Mouse (Mus musculus): Measurements from ENCODE around the gene Plcb1.

Gene Plcb1

GRCm38 (mm10) chr2:134914091-134914550, 128.3 kb downstream of the Plcb1 start:
- DNase-seq (ENCODE audit: low read depth) = no peak

DNA sequence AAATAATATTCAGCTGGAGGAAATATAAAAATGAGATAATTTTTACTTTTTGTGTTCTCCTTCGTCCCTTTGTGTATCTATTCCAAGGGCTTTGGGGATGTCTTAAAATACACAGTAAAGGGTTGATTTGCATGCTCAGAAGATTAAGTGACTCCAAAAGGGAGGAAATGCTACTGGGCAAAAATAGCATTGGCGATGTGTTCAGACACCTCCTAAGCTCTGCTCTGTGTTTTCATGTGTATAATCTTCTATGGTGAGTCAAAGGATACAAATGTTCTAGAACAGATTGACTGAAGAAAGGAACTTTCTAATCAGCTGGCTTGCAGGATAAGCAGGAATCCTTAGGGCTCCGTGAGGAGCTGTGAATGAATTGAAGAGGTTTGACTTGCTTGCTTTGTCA, 129.2 kb downstream of the Plcb1 start:
- no peak for DNase-seq (ENCODE audit: low read depth)

GRCm38 (mm10) chr2:134920611-134921280, 134.9 kb downstream of the Plcb1 start:
- DNase-seq (ENCODE audit: low read depth) = no peak

DNA sequence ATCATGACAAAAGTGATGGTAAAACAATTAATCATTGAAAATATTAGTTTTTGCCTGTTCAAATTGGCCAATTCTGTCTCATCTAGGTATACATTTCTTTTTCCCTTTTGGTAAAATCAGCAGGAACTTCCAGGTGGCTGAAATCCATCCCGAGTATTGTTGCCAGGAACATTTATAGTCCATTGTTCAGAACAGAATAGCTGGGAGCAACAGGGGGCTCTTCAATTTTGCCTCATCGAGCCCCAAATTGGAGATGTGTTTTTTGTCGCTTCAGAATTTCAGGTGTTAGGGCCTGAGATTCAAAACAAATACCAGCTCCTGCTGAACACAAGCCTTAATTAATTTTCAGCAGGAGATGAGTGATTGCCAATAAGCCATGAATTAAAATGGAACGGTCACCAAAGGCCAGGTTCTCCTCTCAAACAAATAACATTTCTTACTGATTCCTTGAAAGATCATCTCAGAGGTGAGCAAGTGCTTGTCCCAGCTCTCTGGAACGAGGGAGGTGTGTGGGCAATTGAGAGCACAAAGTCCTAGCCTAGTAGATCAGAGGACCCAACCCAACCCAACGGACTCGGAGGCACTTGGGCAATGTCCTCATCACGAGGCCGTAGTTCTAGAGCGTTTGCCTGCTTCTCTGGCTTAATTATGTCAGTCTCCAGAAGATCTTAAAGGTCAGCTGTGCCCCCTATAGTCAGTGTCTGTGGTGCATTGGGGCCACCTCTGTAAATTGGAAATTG, 136.9 kb downstream of the Plcb1 start:
- DNase-seq (ENCODE audit: low read depth) = no peak

DNA sequence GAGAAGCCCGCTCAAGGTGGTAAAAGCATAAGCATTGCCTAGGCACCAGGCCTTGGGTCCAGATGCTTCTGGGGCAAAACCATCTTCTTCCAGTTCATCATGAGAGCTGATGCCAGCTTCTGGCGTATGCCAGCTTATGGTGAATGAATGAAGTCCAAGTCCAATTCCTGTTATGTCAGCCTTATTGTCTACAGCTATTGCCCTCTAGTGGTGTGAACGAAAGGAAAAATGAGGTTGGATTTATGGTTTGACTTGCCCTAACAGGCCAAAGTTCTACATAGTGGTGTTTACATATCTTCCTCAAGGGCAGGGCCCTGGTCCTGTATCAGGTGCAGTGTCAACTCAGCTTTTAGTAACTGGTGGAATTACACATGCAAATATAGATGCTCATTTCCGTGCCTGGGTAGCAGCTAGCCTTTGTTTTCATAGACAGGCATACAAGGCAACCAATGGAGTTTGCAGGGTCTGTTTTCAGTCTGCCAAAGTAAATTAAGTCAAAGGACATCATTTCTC, 138.3 kb downstream of the Plcb1 start:
- DNase-seq (ENCODE audit: low read depth) = no peak

DNA sequence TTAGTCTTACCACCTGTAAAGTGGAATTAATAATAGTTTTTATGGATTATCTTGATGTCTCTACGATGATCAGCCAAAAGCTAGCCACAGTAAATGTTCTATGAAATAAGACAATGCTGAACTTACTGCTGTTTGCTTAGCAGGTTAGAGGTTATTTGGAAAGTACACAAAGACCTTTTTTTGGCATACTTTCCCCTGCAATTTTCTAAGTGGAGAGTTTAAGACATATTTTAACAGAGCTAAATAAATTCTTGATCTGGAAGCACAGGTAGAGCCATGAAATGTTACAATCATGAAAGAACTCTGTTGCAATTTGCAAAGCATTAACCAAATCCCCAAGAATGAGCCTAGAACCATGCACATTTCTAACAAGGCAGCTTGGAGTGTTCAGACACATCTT, 140.4 kb downstream of the Plcb1 start:
- no peak for DNase-seq (ENCODE audit: low read depth)

GRCm38 (mm10) chr2:134927072-134927471, 141.2 kb downstream of the Plcb1 start:
- no peak for DNase-seq (ENCODE audit: low read depth)

GRCm38 (mm10) chr2:134929452-134929851, 143.6 kb downstream of the Plcb1 start:
- DNase-seq (ENCODE audit: low read depth) = no peak

GRCm38 (mm10) chr2:134930961-134931360, 145.1 kb downstream of the Plcb1 start:
- DNase-seq (ENCODE audit: low read depth) = no peak

DNA sequence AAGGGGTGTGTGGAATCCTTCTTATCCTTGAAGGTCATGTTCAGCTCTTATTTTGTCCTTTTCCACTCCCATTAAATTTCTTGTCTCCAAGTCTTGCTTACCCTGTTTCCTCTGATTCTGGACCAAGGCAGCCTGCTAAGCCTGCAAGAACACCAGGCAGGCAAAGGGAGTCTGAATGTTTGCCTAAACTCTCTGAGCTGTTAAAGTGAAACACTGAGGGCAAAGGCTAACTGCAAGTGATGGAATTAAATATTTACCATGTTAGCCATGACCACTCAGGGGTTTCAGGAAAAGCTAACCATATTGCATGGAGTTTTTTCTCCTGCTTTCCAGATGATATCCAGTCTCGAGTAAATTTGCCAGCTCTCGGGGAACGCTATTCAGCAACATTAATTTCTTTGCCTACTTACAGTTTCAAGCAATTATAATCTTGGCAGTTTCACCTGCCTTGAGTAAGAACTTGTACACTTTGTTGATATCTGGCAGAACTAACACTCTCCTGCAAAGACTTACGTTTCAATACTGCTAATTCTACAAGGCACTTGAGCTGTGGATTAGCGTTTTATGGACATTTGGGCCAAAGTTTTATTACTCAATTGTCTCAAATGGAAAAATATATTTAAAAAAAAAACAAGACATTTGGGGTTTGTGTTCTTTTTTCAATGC, 146.0 kb downstream of the Plcb1 start:
- DNase-seq (ENCODE audit: low read depth) = peak; percentile 14

- DNase-seq (ENCODE audit: low read depth) = no peak
Measured at GRCm38 (mm10) chr2:134935469-134935868, 149.6 kb downstream of the Plcb1 start.

DNA sequence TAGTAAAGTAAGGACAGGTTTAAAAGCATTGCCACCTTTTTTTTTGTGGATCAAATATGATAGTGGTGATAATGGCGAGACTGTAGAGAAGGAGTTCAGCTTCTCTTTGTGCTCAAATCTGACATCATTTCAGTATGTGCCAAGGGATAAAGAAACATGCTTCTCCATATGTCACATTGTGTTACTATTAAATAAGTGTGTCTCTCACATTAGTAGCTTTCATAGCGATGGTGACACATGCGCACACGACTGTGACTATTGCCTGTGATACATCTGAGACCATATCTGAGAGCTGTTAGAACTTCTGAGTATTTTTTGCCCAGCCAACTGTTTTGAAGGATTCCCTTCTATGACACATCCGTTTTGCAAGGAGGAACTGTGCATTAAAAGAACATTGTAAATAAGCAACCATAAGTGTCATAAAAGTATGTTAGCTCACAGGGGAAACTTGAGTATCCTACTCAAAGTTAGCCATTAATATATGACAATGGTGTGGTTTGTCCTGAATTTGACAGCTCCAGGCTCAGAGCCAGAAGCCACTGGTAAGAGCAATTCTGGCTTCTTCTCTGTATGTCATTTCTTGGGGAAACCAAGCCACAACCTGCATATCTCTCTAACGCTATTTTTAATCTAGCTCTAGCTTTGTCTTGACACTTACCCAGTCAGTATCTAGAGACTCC, 150.2 kb downstream of the Plcb1 start:
- DNase-seq (ENCODE audit: low read depth) = no peak

DNA sequence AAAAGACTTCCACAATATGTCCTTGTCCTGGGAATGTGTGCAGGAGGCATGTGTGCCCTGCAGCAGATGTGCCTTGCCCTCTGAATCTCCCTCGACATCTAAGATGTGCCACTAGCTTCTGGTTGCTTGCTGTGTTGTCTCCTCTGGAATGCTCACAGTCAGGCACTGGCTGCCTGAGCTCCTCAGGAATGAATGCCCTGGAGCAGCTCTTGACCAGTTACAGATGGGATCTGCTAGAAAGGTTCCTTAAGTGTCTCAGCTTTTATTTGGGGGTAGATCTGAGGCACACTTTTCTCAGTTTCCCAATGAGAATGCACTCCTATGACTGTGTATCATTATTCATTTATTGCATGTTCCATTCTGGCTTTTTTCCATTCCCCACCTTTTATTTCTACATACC, 151.8 kb downstream of the Plcb1 start:
- no peak for DNase-seq (ENCODE audit: low read depth)

GRCm38 (mm10) chr2:134942039-134942438, 156.2 kb downstream of the Plcb1 start:
- no peak for DNase-seq (ENCODE audit: low read depth)

DNA sequence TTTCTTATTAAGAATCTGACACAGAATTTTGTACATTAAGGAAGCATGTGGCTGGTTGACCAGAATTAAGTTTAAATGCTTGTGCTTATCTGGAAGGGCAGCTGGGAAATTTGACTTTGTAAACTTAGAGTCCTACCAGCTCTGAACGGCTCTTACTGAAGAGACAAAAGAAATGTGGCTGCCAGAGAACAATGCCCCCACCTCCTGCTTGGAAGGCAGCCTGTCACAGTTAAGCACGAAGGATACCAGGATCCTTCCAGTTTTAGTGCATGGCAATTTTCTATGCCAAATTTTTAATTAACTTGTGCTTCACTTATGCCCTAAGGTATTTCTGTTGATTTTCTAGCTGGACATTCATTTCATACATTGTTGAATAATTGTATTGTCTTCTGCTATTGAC, 157.1 kb downstream of the Plcb1 start:
- DNase-seq (ENCODE audit: low read depth) = no peak

GRCm38 (mm10) chr2:134946331-134946730, 160.5 kb downstream of the Plcb1 start:
- no peak for DNase-seq (ENCODE audit: low read depth)

DNA sequence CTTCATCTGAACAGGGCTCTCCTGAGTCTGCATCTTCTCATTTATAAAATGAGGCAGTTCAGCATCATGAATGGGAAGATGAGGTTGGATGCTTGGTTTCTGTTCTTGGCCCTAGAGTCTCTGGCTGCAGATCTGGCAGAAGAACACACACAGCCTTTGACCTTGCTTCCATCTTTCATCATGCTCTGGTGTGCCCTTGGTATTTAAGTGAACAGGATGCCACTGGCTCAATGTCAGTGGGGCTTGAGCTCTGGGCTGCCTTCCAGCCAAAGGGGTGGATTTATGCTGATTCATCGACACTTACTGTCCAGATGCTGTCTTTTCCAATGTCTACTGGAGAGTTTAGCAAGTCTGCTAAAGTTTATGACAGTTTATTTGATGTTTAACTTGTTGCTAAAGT, 161.0 kb downstream of the Plcb1 start:
- peak; percentile 25 for DNase-seq (ENCODE audit: low read depth)

DNA sequence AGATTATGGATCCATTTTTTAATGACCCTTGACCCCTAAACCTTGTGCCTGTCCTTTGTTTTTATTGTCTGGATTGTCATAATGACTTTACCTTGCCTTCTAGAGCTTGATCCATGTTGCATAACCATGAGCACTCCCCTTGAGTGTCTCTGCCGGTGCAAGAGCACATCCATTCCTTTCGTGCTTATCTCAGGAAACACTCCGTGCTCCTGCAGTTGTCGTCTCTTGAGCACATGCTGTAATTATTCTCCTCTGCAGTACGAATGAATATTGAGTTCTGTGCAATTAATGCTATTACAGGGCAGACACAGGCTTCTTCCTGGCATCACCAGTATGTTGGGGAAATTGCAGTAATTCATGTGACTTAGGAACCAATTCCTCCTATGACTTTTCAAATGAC, 166.2 kb downstream of the Plcb1 start:
- DNase-seq (ENCODE audit: low read depth) = no peak

GRCm38 (mm10) chr2:134956436-134956835, 170.6 kb downstream of the Plcb1 start:
- DNase-seq (ENCODE audit: low read depth) = no peak

- DNase-seq (ENCODE audit: low read depth) = no peak
Measured at GRCm38 (mm10) chr2:134966131-134966530, 180.3 kb downstream of the Plcb1 start.

- no peak for DNase-seq (ENCODE audit: low read depth)
Measured at GRCm38 (mm10) chr2:134968380-134968779, 182.5 kb downstream of the Plcb1 start.

GRCm38 (mm10) chr2:134972376-134972775, 186.5 kb downstream of the Plcb1 start:
- peak; percentile 24 for DNase-seq (ENCODE audit: low read depth)
